Mouse (Mus musculus): ENCODE measurements around the gene Ccdc9b.

Ccdc9b gene

DNA sequence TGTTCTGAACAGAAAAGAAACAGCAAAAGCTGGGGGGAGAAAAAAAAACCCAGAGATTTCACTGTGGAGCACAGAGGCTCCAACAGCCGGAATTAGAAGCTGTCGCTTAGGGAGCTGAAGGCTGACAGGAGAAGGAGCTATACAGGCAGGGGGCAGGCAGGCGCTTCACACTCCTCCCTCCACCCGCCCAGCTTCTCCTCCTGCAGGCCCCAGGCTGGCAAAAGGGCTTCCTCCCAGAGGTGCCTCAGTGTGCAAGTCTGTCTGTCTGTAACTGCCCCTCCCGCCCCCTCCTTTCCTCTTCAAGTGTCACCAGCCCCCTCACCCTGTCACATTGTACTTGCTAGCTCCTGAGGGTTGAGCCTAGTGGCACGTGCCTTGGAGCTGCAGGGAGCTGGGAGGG is 56.0 kb downstream of the Ccdc9b start:
- no peak for DNase-seq
